Mouse (Mus musculus): ENCODE data around the gene Gm15085. TPM values are rescaled to one million over a fixed set of nuclear protein-coding genes. Genes with fewer than 3 reads are reported as not detected.
"Not testable (repeated sequence)": the region's sequence is repeated elsewhere in the genome, so short reads cannot be mapped to it uniquely, and the experiment has no call there.

The Gm15085 gene
- polyA plus RNA-seq (2016; fragmentation: Nextera tagmentation; extraction: Ambion mirVana), result not detected in 2 replicates

- no CpG with 5 or more reads among the region's 6 CpGs for WGBS
- not testable (repeated sequence) for DNase-seq (ENCODE audit: low spot score)
Measured at GRCm38 (mm10) chrX:149447317-149447716, at the start of gene Gm15085. Gene Gm15085 (plus strand): TSS chrX:149447617.

More at GRCm38 (mm10) chrX:149447317-149447716, at the start of gene Gm15085:
- H3K4me3 ChIP-seq; H3K36me3 ChIP-seq; H3K27ac ChIP-seq; H3K4me1 ChIP-seq (replicated peaks); H3K27me3 ChIP-seq (ENCODE audit: insufficient read depth, poor library complexity, severe bottlenecking); H3K9me3 ChIP-seq: not testable (repeated sequence)

Other genes with a start within 250 kb of the Gm15085 start
- gene Gm15093, start 175.2 kb upstream of the Gm15085 start, polyA plus RNA-seq (2016; fragmentation: Nextera tagmentation; extraction: Ambion mirVana), result not detected in 2 replicates
- not detected in 2 replicates for gene Gm10439, start 147.0 kb downstream of the Gm15085 start, polyA plus RNA-seq (2016; fragmentation: Nextera tagmentation; extraction: Ambion mirVana)